Mouse (Mus musculus): ENCODE measurements around the gene Sys1.

- TF ChIP-seq CTCF (IDR thresholded peaks at IDR 0.05; ENCODE audit: control insufficient read depth, insufficient read depth, insufficient replicate concordance, low read depth, low read length) (no peak), POLR2A (IDR thresholded peaks at IDR 0.05; ENCODE audit: control insufficient read depth, low read depth, low read length) (no peak)
Measured at GRCm38 (mm10) chr2:164510621-164511190, 53.9 kb downstream of the Sys1 start.

All from testis, adult 2 months (tissue).